Mouse (Mus musculus) stomach, postnatal 0 days (tissue): ENCODE results near the gene Kalrn. TPM values are rescaled to one million over a fixed set of nuclear protein-coding genes. Genes with fewer than 3 reads are reported as not detected.

Experiments
- ATAC-seq: fragments of 200-750 bp; cut with Nextera tagmentation; 2 replicates; pipeline ENCODE4 v1.8.0; 2017; ENCODE audit not compliant: low FRiP score, low TSS enrichment
- DNase-seq: peaks from one replicate; pipeline ENCODE4 v3.0.0-alpha.2; 2016; ENCODE audit warnings: low spot score
- H3K27ac ChIP-seq: fragments of 300-500 bp; sonication (generic); replicated peaks from 2 replicates; pipeline ENCODE4 v1.5.1; 2014; ENCODE audit warnings: mild to moderate bottlenecking, control low read depth
- H3K27me3 ChIP-seq: fragments of 300-500 bp; sonication (generic); 2 replicates; pipeline ENCODE4 v1.6.1; 2014; ENCODE audit warnings: low read length; ENCODE audit not compliant: control insufficient read depth, insufficient read depth
- H3K36me3 ChIP-seq: fragments of 300-500 bp; sonication (generic); 2 replicates; pipeline ENCODE4 v1.6.1; 2014; ENCODE audit warnings: low read length, mixed read lengths; ENCODE audit not compliant: control insufficient read depth, insufficient read depth
- H3K4me1 ChIP-seq: fragments of 300-500 bp; sonication (generic); replicated peaks from 2 replicates; pipeline ENCODE4 v1.6.1; 2014; ENCODE audit warnings: antibody characterized with exemption; ENCODE audit not compliant: control insufficient read depth, insufficient read depth
- H3K4me2 ChIP-seq: fragments of 300-500 bp; sonication (generic); replicated peaks from 2 replicates; pipeline ENCODE4 v1.6.1; 2014; ENCODE audit warnings: low read depth, mild to moderate bottlenecking, control low read depth, moderate library complexity
- H3K4me3 ChIP-seq: fragments of 300-500 bp; sonication (generic); 2 replicates; pipeline ENCODE4 v1.5.1; 2014; ENCODE audit warnings: low read depth, low read length, control low read depth
- H3K9ac ChIP-seq: fragments of 300-500 bp; sonication (generic); 2 replicates; pipeline ENCODE4 v1.6.1; 2014; ENCODE audit warnings: mild to moderate bottlenecking, low read length, control low read depth, mixed read lengths
- H3K9me3 ChIP-seq: fragments of 300-500 bp; sonication (generic); 2 replicates; pipeline ENCODE4 v1.6.1; 2016; ENCODE audit warnings: low read length; ENCODE audit not compliant: control insufficient read depth
- CTCF ChIP-seq: IDR thresholded peaks from 2 replicates; pipeline ENCODE4 v1.5.1; 2016; ENCODE audit warnings: antibody characterized with exemption, low read depth, mild to moderate bottlenecking, moderate library complexity
- EP300 ChIP-seq: optimal IDR thresholded peaks from 2 replicates; pipeline ENCODE3; 2016; ENCODE audit warnings: antibody characterized with exemption
- WGBS: fragments of 180-500 bp; shearing (Covaris S2); extraction: QIAGEN DNeasy Blood & Tissue Kit; methylation state at CpG from one replicate; pipeline ENCODE4 v1.1.7; 2014; 5-methylcytosine and 5-hydroxymethylcytosine counted together
- polyA plus RNA-seq: library from polyadenylated mRNA; unstranded; fragments of >200 nt; fragmentation: Nextera tagmentation; extraction: Ambion mirVana; gene quantifications from 2 replicates; pipeline ENCODE4 v1.2.1, GENCODE M21; 2015

The Kalrn gene
- polyA plus RNA-seq, 1 experiment from 2014 or later, result 14.4 TPM

GRCm38 (mm10) chr16:34400102-34400728 lies 173.1 kb downstream of the Kalrn start:
- peak; percentile 72 for DNase-seq
- H3K27ac ChIP-seq, result no peak overlapping the region
- no peak overlapping the region for H3K4me3 ChIP-seq

DNA sequence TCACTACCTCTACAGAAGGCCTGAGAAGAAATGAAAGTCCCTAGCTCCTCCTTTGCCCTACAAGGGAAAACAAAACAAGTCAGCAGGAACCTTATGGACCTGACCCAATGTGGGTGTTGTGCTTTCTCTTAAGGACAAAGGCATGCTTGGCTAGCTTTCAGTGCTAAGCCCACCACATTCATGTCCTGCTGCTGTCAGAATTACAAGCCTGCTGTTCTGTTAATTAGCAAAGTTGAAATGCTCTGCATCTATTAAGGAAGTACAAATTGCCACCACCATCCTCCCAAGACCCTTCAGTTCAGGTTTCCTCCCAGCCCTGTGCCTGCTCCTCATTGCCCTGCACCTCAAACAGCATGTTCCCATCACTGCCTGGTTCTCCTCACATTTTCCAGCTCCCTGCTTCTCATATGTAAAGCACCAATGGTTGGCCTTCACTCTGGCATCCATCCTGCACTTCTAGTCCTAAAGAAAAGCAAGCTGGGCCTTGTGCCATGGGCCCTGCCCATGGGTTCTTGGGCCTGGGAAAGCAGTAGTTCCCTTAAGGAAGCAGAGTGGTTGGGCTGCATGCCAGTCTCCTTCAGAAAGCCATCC lies 178.0 kb downstream of the Kalrn start:
- no peaks in the 10 kb centered on the region for H3K36me3 ChIP-seq
- ATAC-seq, result no peak

More at GRCm38 (mm10) chr16:34400102-34400728, 173.1 kb downstream of the Kalrn start:
- 46% methylated on average over 13 of the region's 13 CpGs for WGBS
- H3K4me2 ChIP-seq, result no peak overlapping the region
- no peak for ATAC-seq
- TF ChIP-seq CTCF (no peak), EP300 (no peak)
- H3K9me3 ChIP-seq, result no peaks in the 10 kb centered on the region
- no peaks in the 10 kb centered on the region for H3K27me3 ChIP-seq
- H3K4me1 ChIP-seq, result no peaks in the 10 kb centered on the region
- H3K36me3 ChIP-seq, result no peaks in the 10 kb centered on the region
- H3K9ac ChIP-seq, result no peak overlapping the region

GRCm38 (mm10) chr16:34389520-34390271 lies 183.6 kb downstream of the Kalrn start:
- H3K27ac ChIP-seq, result no peak overlapping the region
- no peak overlapping the region for H3K4me3 ChIP-seq
- H3K36me3 ChIP-seq, result no peaks in the 10 kb centered on the region
- no peak overlapping the region for H3K4me2 ChIP-seq
- no peaks in the 10 kb centered on the region for H3K4me1 ChIP-seq
- H3K27me3 ChIP-seq, result no peaks in the 10 kb centered on the region
- no peak for DNase-seq
- H3K9ac ChIP-seq, result no peak overlapping the region
- ATAC-seq, result no peak
- peak; percentile 37; the same call in 1 of the 2 replicates for TF ChIP-seq CTCF
- no peak for TF ChIP-seq EP300
- WGBS, result 58% methylated on average over 5 of the region's 5 CpGs
- H3K9me3 ChIP-seq, result no peaks in the 10 kb centered on the region

More for the DNA sequence above, 178.0 kb downstream of the Kalrn start:
- H3K4me2 ChIP-seq, result no peak overlapping the region
- H3K4me3 ChIP-seq, result no peak overlapping the region
- H3K9ac ChIP-seq, result no peak overlapping the region
- TF ChIP-seq EP300 (no peak), CTCF (no peak)
- no peaks in the 10 kb centered on the region for H3K27me3 ChIP-seq
- no peak overlapping the region for H3K27ac ChIP-seq
- DNase-seq, result no peak
- H3K9me3 ChIP-seq, result no peaks in the 10 kb centered on the region
- H3K4me1 ChIP-seq, result no peaks in the 10 kb centered on the region

- no peak overlapping the region for H3K9ac ChIP-seq
- no peaks in the 10 kb centered on the region for H3K36me3 ChIP-seq
- H3K4me2 ChIP-seq, result no peak overlapping the region
- no peak for TF ChIP-seq EP300
- no peak for TF ChIP-seq CTCF
- 86% methylated on average over 6 of the region's 6 CpGs for WGBS
- ATAC-seq, result no peak
- H3K4me3 ChIP-seq, result no peak overlapping the region
- H3K27ac ChIP-seq, result no peak overlapping the region
- H3K27me3 ChIP-seq, result no peaks in the 10 kb centered on the region
- H3K4me1 ChIP-seq, result no peaks in the 10 kb centered on the region
- DNase-seq, result no peak
- no peaks in the 10 kb centered on the region for H3K9me3 ChIP-seq
Observed at GRCm38 (mm10) chr16:34388871-34389270, 184.5 kb downstream of the Kalrn start.

- Histone ChIP-seq H3K4me2 (no peak overlapping the region), H3K27ac (no peak overlapping the region), H3K4me1 (no peaks in the 10 kb centered on the region), H3K9ac (no peak overlapping the region), H3K9me3 (no peaks in the 10 kb centered on the region), H3K36me3 (no peaks in the 10 kb centered on the region), H3K4me3 (no peak overlapping the region), H3K27me3 (no peaks in the 10 kb centered on the region)
- WGBS, result 86% methylated on average over 8 of the region's 8 CpGs
- ATAC-seq (no peak), DNase-seq (no peak)
- TF ChIP-seq EP300 (no peak), CTCF (no peak)
Observed at GRCm38 (mm10) chr16:34385065-34385464, 188.3 kb downstream of the Kalrn start.

DNA sequence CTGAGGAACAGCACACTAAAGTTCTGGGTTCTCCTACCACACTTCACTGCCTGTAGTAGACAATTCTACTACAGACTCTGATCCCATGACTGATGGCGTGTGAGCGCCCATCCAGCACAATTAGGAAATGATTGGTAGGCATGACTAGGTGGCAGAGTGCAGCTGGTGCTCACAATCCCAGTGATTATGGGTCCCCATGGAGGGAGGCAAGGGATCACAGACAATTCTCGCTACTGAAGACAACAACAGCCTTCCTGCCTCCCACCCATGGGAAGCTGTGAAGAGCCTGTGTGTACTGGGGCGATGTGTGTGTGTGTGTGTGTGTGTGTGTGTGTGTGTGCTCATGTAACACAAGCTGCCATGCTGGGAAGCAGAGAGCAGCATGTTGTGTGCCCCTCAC lies 190.3 kb downstream of the Kalrn start:
- Histone ChIP-seq H3K27ac (no peak overlapping the region), H3K4me1 (no peaks in the 10 kb centered on the region), H3K9ac (no peak overlapping the region), H3K36me3 (no peaks in the 10 kb centered on the region), H3K9me3 (no peaks in the 10 kb centered on the region), H3K4me3 (no peak overlapping the region), H3K4me2 (no peak overlapping the region), H3K27me3 (no peaks in the 10 kb centered on the region)
- ATAC-seq, result no peak
- TF ChIP-seq CTCF, result no peak
- TF ChIP-seq EP300, result no peak
- no peak for DNase-seq
- 92% methylated on average over 4 of the region's 4 CpGs for WGBS
